Mouse (Mus musculus) embryo, embryonic 11 days (tissue): Measurements from ENCODE around the gene Sipa1l2.
A peak's percentile ranks its signal among the peaks of the same experiment; 100 is the strongest.
"Not testable (repeated sequence)": the region's sequence is repeated elsewhere in the genome, so short reads cannot be mapped to it uniquely, and the experiment has no call there.

ENCODE experiments used
- DNase-seq: peaks from one replicate; pipeline ENCODE4 v3.0.0-alpha.2; 2015

Gene Sipa1l2

GRCm38 (mm10) chr8:125447543-125447942, 122.1 kb downstream of the Sipa1l2 start:
- no peak for DNase-seq

GRCm38 (mm10) chr8:125446236-125446635, 123.4 kb downstream of the Sipa1l2 start:
- no peak for DNase-seq

GRCm38 (mm10) chr8:125445225-125445609, 124.4 kb downstream of the Sipa1l2 start:
- no peak for DNase-seq

GRCm38 (mm10) chr8:125444457-125445224, 125.0 kb downstream of the Sipa1l2 start:
- no peak for DNase-seq

- no peak for DNase-seq
Observed at GRCm38 (mm10) chr8:125435320-125436100, 134.1 kb downstream of the Sipa1l2 start.

GRCm38 (mm10) chr8:125434151-125434550, 135.5 kb downstream of the Sipa1l2 start:
- DNase-seq = no peak

GRCm38 (mm10) chr8:125431321-125431720, 138.3 kb downstream of the Sipa1l2 start:
- DNase-seq = no peak

GRCm38 (mm10) chr8:125430796-125431195, 138.8 kb downstream of the Sipa1l2 start:
- DNase-seq = no peak

GRCm38 (mm10) chr8:125428979-125429690, 140.5 kb downstream of the Sipa1l2 start:
- DNase-seq = no peak

GRCm38 (mm10) chr8:125423861-125424260, 145.7 kb downstream of the Sipa1l2 start:
- no peak for DNase-seq

GRCm38 (mm10) chr8:125419202-125419830, 150.3 kb downstream of the Sipa1l2 start:
- no peak for DNase-seq

GRCm38 (mm10) chr8:125416146-125416545, 153.5 kb downstream of the Sipa1l2 start:
- DNase-seq = no peak

GRCm38 (mm10) chr8:125414651-125415050, 155.0 kb downstream of the Sipa1l2 start:
- no peak for DNase-seq

GRCm38 (mm10) chr8:125413001-125413909, 156.4 kb downstream of the Sipa1l2 start:
- DNase-seq = no peak

- DNase-seq = no peak
Observed at GRCm38 (mm10) chr8:125410646-125411045, 159.0 kb downstream of the Sipa1l2 start.

GRCm38 (mm10) chr8:125407672-125408071, 161.9 kb downstream of the Sipa1l2 start:
- DNase-seq = peak; percentile 13

- DNase-seq = no peak
Observed at GRCm38 (mm10) chr8:125406453-125406852, 163.2 kb downstream of the Sipa1l2 start.

GRCm38 (mm10) chr8:125401350-125401749, 168.3 kb downstream of the Sipa1l2 start:
- no peak for DNase-seq

GRCm38 (mm10) chr8:125397981-125398380, 171.6 kb downstream of the Sipa1l2 start:
- no peak for DNase-seq

- DNase-seq = not testable (repeated sequence)
Observed at GRCm38 (mm10) chr8:125395682-125396081, 173.9 kb downstream of the Sipa1l2 start.

GRCm38 (mm10) chr8:125395032-125395431, 174.6 kb downstream of the Sipa1l2 start:
- no peak for DNase-seq

GRCm38 (mm10) chr8:125391685-125392084, 177.9 kb downstream of the Sipa1l2 start:
- DNase-seq = no peak
